Mouse (Mus musculus): ENCODE results near the gene Pp2d1.

DNA sequence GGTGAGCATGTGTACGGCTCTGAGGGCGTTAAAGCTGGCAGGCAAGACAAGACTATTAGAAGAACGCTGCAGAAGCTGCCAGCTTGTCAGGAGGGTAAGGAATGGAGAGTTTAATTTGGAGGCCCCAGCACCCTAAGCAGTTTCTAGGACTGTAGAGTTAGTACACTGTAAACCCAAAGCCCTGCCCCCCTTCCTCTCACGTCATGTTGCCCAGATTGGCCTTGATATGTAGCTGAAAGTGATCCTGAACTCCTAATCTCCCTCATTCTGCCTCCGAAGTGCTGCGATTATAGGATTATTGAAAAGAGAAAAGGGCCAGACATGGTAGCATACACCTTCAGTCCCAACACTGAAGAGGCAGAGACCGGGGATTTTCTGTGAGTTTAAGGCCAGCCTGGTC is 43.6 kb upstream of the Pp2d1 start:
- no peak for TF ChIP-seq POLR2A (IDR thresholded peaks at IDR 0.05; ENCODE audit: borderline replicate concordance, extremely low read depth, low read depth, low read length)
- no peak for TF ChIP-seq CTCF (IDR thresholded peaks at IDR 0.05; ENCODE audit: insufficient read depth, low read length)
